Mouse (Mus musculus) stomach, postnatal 0 days (tissue): ENCODE measurements around the gene Gm4631. TPM values are rescaled to one million over a fixed set of nuclear protein-coding genes. Genes with fewer than 3 reads are reported as not detected.
"Not testable (repeated sequence)": the region's sequence is repeated elsewhere in the genome, so short reads cannot be mapped to it uniquely, and the experiment has no call there.

Experiments
- ATAC-seq: fragments of 200-750 bp; cut with Nextera tagmentation; 2 replicates; pipeline ENCODE4 v1.8.0; 2017; ENCODE audit not compliant: low FRiP score, low TSS enrichment
- DNase-seq: peaks from one replicate; pipeline ENCODE4 v3.0.0-alpha.2; 2016; ENCODE audit warnings: low spot score
- H3K27ac ChIP-seq: fragments of 300-500 bp; sonication (generic); replicated peaks from 2 replicates; pipeline ENCODE4 v1.5.1; 2014; ENCODE audit warnings: mild to moderate bottlenecking, control low read depth
- H3K27me3 ChIP-seq: fragments of 300-500 bp; sonication (generic); 2 replicates; pipeline ENCODE4 v1.6.1; 2014; ENCODE audit warnings: low read length; ENCODE audit not compliant: control insufficient read depth, insufficient read depth
- H3K36me3 ChIP-seq: fragments of 300-500 bp; sonication (generic); 2 replicates; pipeline ENCODE4 v1.6.1; 2014; ENCODE audit warnings: low read length, mixed read lengths; ENCODE audit not compliant: control insufficient read depth, insufficient read depth
- H3K4me1 ChIP-seq: fragments of 300-500 bp; sonication (generic); replicated peaks from 2 replicates; pipeline ENCODE4 v1.6.1; 2014; ENCODE audit warnings: antibody characterized with exemption; ENCODE audit not compliant: control insufficient read depth, insufficient read depth
- H3K4me2 ChIP-seq: fragments of 300-500 bp; sonication (generic); replicated peaks from 2 replicates; pipeline ENCODE4 v1.6.1; 2014; ENCODE audit warnings: low read depth, mild to moderate bottlenecking, control low read depth, moderate library complexity
- H3K4me3 ChIP-seq: fragments of 300-500 bp; sonication (generic); 2 replicates; pipeline ENCODE4 v1.5.1; 2014; ENCODE audit warnings: low read depth, low read length, control low read depth
- H3K9ac ChIP-seq: fragments of 300-500 bp; sonication (generic); 2 replicates; pipeline ENCODE4 v1.6.1; 2014; ENCODE audit warnings: mild to moderate bottlenecking, low read length, control low read depth, mixed read lengths
- H3K9me3 ChIP-seq: fragments of 300-500 bp; sonication (generic); 2 replicates; pipeline ENCODE4 v1.6.1; 2016; ENCODE audit warnings: low read length; ENCODE audit not compliant: control insufficient read depth
- WGBS: fragments of 180-500 bp; shearing (Covaris S2); extraction: QIAGEN DNeasy Blood & Tissue Kit; methylation state at CpG from one replicate; pipeline ENCODE4 v1.1.7; 2014; 5-methylcytosine and 5-hydroxymethylcytosine counted together
- polyA plus RNA-seq: library from polyadenylated mRNA; unstranded; fragments of >200 nt; fragmentation: Nextera tagmentation; extraction: Ambion mirVana; gene quantifications from 2 replicates; pipeline ENCODE4 v1.2.1, GENCODE M21; 2015

Gene Gm4631
- 6.9 and 7.1 TPM in 2 replicates for polyA plus RNA-seq

GRCm38 (mm10) chr2:175338097-175338496 lies at the start of gene Gm4631:
Gene Gm4631 (minus strand): TSS chr2:175338197.
- H3K36me3 ChIP-seq, H3K27ac ChIP-seq, DNase-seq, H3K4me1 ChIP-seq, H3K9ac ChIP-seq, H3K9me3 ChIP-seq, H3K27me3 ChIP-seq, H3K4me3 ChIP-seq, H3K4me2 ChIP-seq, ATAC-seq: not testable (repeated sequence)
- WGBS: no CpG with 5 or more reads among the region's 8 CpGs

- H3K4me2 ChIP-seq, H3K36me3 ChIP-seq, H3K9ac ChIP-seq, H3K27me3 ChIP-seq, H3K4me3 ChIP-seq, H3K9me3 ChIP-seq, H3K4me1 ChIP-seq, DNase-seq, ATAC-seq, H3K27ac ChIP-seq: not testable (repeated sequence)
- WGBS: no CpG with 5 or more reads among the region's 6 CpGs
Observed at GRCm38 (mm10) chr2:175372136-175372535, 34.1 kb upstream of the Gm4631 start, which contains the start of gene Zfp968. Gene Zfp968 (plus strand): TSS chr2:175372436.

GRCm38 (mm10) chr2:175274825-175275224 lies 63.2 kb downstream of the Gm4631 start, which contains the start of gene Gm14440:
Gene Gm14440 (plus strand): TSS chr2:175275125.
- H3K4me1 ChIP-seq, H3K4me2 ChIP-seq, H3K9ac ChIP-seq, H3K27ac ChIP-seq, H3K9me3 ChIP-seq, H3K27me3 ChIP-seq, DNase-seq, H3K4me3 ChIP-seq, H3K36me3 ChIP-seq, ATAC-seq: not testable (repeated sequence)
- no CpG with 5 or more reads among the region's 6 CpGs for WGBS

Other genes starting within 250 kb of the Gm4631 start
- gene Gm14399, start 196.2 kb downstream of the Gm4631 start, polyA plus RNA-seq: 5.1 and 5.7 TPM in 2 replicates
- gene Gm14443, start 162.3 kb downstream of the Gm4631 start, polyA plus RNA-seq: 0.13 and 0.28 TPM in 2 replicates
- 0.62 and 3.6 TPM in 2 replicates for gene Gm14391, start 131.3 kb downstream of the Gm4631 start, polyA plus RNA-seq
- not detected in 2 replicates for gene Gm14440, start 63.1 kb downstream of the Gm4631 start, polyA plus RNA-seq
- 5.1 and 5.3 TPM in 2 replicates for gene Zfp968, start 34.2 kb upstream of the Gm4631 start, polyA plus RNA-seq
- 13.1 and 13.6 TPM in 2 replicates for gene Gm4724, start 97.6 kb upstream of the Gm4631 start, polyA plus RNA-seq
- gene Zfp965, start 131.8 kb upstream of the Gm4631 start, polyA plus RNA-seq: 5.6 and 5.7 TPM in 2 replicates